Mouse (Mus musculus) limb, embryonic 14.5 days (tissue): ENCODE results near the gene Cox18. TPM values are rescaled to one million over a fixed set of nuclear protein-coding genes. Genes with fewer than 3 reads are reported as not detected.
"Not testable (repeated sequence)": the region's sequence is repeated elsewhere in the genome, so short reads cannot be mapped to it uniquely, and the experiment has no call there.

Experiments used
- ATAC-seq: fragments of 200-750 bp; cut with Nextera tagmentation; 2 replicates; pipeline ENCODE4 v1.8.0; 2017; ENCODE audit warnings: low read depth, moderate number of reproducible peaks, moderate TSS enrichment; ENCODE audit not compliant: low FRiP score
- DNase-seq: peaks from one replicate; pipeline ENCODE4 v3.0.0-alpha.2; 2015; ENCODE audit warnings: low spot score
- H3K27ac ChIP-seq: fragments of 300-500 bp; sonication (generic); replicated peaks from 2 replicates; pipeline ENCODE4 v1.5.1; 2014; ENCODE audit warnings: low read depth, mild to moderate bottlenecking, low read length, moderate library complexity, mixed read lengths
- H3K27me3 ChIP-seq: fragments of 300-500 bp; sonication (generic); 2 replicates; pipeline ENCODE4 v1.6.1; 2014; ENCODE audit warnings: low read length, mixed read lengths; ENCODE audit not compliant: control insufficient read depth, insufficient read depth
- H3K36me3 ChIP-seq: fragments of 300-500 bp; sonication (generic); 2 replicates; pipeline ENCODE4 v1.6.1; 2014; ENCODE audit warnings: mild to moderate bottlenecking, low read length, moderate library complexity, mixed read lengths; ENCODE audit not compliant: control insufficient read depth, insufficient read depth
- H3K4me1 ChIP-seq: fragments of 300-500 bp; sonication (generic); 2 replicates; pipeline ENCODE4 v1.6.1; 2014; ENCODE audit warnings: antibody characterized with exemption, low read length, mixed read lengths; ENCODE audit not compliant: control insufficient read depth, insufficient read depth
- H3K4me2 ChIP-seq: fragments of 300-500 bp; sonication (generic); replicated peaks from 2 replicates; pipeline ENCODE4 v1.6.1; 2014; ENCODE audit warnings: low read depth, mild to moderate bottlenecking, low read length, moderate library complexity; ENCODE audit not compliant: severe bottlenecking
- H3K4me3 ChIP-seq: fragments of 300-500 bp; sonication (generic); replicated peaks from 2 replicates; pipeline ENCODE4 v1.5.1; 2014; ENCODE audit warnings: low read length
- H3K9ac ChIP-seq: fragments of 300-500 bp; sonication (generic); 2 replicates; pipeline ENCODE4 v1.6.1; 2014; ENCODE audit warnings: mild to moderate bottlenecking, low read depth, low read length, moderate library complexity; ENCODE audit not compliant: severe bottlenecking
- H3K9me3 ChIP-seq: fragments of 300-500 bp; sonication (generic); 2 replicates; pipeline ENCODE4 v1.6.1; 2016; ENCODE audit warnings: low read length; ENCODE audit not compliant: control insufficient read depth
- POLR2A ChIP-seq: fragments of 200-500 bp; IDR thresholded peaks from 2 replicates; pipeline ENCODE4 v1.8.0; 2012; ENCODE audit warnings: inconsistent platforms, mild to moderate bottlenecking, moderate library complexity, borderline replicate concordance; ENCODE audit not compliant: insufficient read depth, insufficient read length; ENCODE audit errors: extremely low read depth
- WGBS: fragments of 180-500 bp; shearing (Covaris S2); extraction: QIAGEN DNeasy Blood & Tissue Kit; methylation state at CpG from one replicate; pipeline ENCODE4 v1.1.7; 2014; 5-methylcytosine and 5-hydroxymethylcytosine counted together
- polyA plus RNA-seq, 2 experiments: library from polyadenylated mRNA; depleted of rRNA in 1 of 2; stranded (reverse) in 1 of 2; unstranded in 1 of 2; fragments of >200 nt; fragmentation: Nextera tagmentation in 1 of 2; extraction: Ambion mirVana in 1 of 2; gene quantifications; 2 replicates each; pipeline versions ENCODE4 v1.2.1 to v1.2.3; 2012 to 2014

Gene Cox18
- 28.6 and 35.4 TPM in 2 replicates for polyA plus RNA-seq (2012; rRNA removed)
- 32.9 and 34.3 TPM in 2 replicates for polyA plus RNA-seq (2014; fragmentation: Nextera tagmentation; extraction: Ambion mirVana)

DNA sequence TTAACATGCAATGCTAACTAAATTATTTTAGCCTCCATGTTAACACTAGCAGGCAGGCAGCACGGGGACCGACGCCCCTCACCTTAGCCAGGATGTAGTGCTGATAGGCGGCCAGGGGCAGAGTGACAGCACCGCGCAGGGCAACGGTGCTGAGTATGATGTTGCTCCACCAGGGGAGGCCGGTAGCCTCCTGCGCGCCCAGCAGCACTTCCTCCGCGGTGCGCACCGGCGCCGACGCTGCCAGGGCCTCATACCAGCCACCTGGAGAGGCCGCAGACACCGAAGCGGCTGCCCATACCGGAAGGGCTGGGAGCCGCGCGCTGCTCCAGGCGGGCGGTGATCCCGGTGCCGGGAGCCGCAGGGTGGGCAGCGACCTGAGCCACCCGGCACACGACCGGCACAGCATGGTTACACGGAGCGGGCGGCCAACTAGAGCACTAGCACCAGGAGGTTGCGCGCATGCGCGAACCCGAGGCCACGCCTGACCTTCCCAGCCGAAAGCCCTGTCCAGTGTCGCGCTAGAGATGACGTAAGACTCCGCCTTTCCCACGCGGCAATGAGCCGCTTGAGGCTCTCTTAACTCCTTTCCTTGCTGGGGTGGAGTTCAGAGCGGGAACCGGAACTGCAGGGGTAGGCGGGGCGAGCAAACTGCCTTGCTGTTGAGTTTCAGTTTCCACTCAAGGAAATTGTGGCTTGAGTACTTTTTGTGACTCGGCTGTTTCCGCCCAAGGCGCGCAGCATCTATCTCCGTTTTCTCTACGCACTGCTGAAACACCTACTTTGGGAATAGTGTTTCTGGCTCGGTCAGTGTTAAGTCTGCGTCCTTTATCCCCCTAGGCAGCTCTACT is at the start of gene Cox18:
Cox18 (minus strand) TSS at position 468 of the 848 bp plus-strand sequence.
- H3K4me3 ChIP-seq: peak within 1 kb of the TSS; percentile 88
- H3K4me1 ChIP-seq: peaks cover 10% of the 10 kb centered on the region
- H3K4me2 ChIP-seq: peak within 1 kb of the TSS; percentile 66
- H3K9me3 ChIP-seq: no peaks in the 10 kb centered on the region
- WGBS: under 1% methylated on average over 56 of the region's 62 CpGs
- H3K27me3 ChIP-seq: no peaks in the 10 kb centered on the region
- H3K27ac ChIP-seq: peak within 1 kb of the TSS; percentile 85
- peak within 1 kb of the TSS; percentile 75 for H3K9ac ChIP-seq
- peak; percentile 100 for DNase-seq
- peak; percentile 98 for ATAC-seq
- peak; percentile 44; the same call in 1 of the 2 replicates for TF ChIP-seq POLR2A
- peaks cover 34% of the 10 kb centered on the region for H3K36me3 ChIP-seq

DNA sequence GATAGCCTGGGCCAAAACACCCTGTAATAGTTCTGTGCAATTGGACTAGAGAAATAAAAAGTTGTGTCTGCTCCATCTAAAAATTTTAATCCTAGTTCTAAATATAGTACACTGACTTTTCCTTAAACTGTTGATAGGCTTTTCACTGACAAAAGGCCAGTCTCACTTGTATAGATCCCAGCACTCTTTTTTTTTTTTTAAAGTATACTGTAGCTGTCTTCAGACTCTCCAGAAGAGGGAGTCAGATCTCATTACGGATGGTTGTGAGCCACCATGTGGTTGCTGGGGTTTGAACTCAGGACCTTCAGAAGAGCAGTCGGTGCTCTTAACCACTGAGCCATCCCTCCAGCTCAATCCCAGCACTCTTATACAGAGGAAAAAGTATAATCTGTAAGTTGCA is 38.4 kb upstream of the Cox18 start:
- not testable (repeated sequence) for H3K4me2 ChIP-seq, ATAC-seq, H3K9me3 ChIP-seq, H3K9ac ChIP-seq, H3K4me3 ChIP-seq, H3K4me1 ChIP-seq, DNase-seq, H3K27ac ChIP-seq, H3K27me3 ChIP-seq
- peaks cover 76% of the 10 kb centered on the region for H3K36me3 ChIP-seq
- 72% methylated on average over 2 of the region's 2 CpGs for WGBS

DNA sequence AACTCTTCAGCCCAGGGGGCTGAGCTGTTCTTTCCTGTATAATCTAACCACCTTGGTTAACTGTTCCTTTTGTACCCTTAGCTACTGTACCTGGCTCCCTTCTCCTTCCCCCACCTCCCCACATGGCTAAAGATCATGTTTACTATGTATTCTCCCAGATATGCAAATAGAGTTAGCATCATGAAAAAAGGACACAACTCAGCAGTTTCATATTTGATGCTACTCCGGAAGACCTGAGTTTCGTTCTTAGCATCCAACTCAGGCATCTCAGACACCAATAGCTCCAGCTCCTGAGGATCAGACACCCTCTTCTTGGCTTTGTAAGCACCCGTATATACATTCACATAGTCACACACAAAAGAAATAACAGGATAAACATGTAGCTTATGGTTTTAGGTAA is 33.2 kb upstream of the Cox18 start:
- no peak overlapping the region for H3K27ac ChIP-seq
- DNase-seq (no peak), ATAC-seq (no peak)
- H3K4me3 ChIP-seq: no peak overlapping the region
- H3K4me1 ChIP-seq: no peaks in the 10 kb centered on the region
- 94% methylated on average over 3 of the region's 3 CpGs for WGBS
- no peak overlapping the region for H3K9ac ChIP-seq
- peaks cover 85% of the 10 kb centered on the region for H3K36me3 ChIP-seq
- no peaks in the 10 kb centered on the region for H3K9me3 ChIP-seq
- no peaks in the 10 kb centered on the region for H3K27me3 ChIP-seq
- no peak overlapping the region for H3K4me2 ChIP-seq
- no peak for TF ChIP-seq POLR2A

DNA sequence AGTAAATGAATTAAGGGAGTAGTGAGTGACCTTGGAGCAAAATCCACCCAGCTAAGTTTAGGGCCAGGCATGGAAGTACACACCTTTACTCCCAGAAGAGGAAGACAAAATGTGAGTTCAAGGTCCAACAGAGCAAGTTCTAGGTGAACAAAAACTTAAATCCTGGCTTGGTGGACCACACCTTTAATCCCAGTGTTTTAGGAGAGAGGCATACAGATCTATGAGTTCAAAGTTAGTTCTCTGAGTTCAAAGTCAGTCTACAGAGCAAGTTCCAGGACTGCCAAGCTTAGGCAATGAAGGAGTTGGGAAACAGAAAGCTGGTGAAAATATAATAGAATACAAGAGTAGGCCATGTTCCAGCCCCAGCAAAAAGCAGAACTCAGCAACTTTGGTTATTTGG is 23.7 kb upstream of the Cox18 start:
- no peaks in the 10 kb centered on the region for H3K4me1 ChIP-seq
- H3K9me3 ChIP-seq: no peaks in the 10 kb centered on the region
- ATAC-seq: no peak
- no peak overlapping the region for H3K4me2 ChIP-seq
- H3K4me3 ChIP-seq: no peak overlapping the region
- no peak overlapping the region for H3K27ac ChIP-seq
- H3K9ac ChIP-seq: no peak overlapping the region
- peaks cover 83% of the 10 kb centered on the region for H3K36me3 ChIP-seq
- DNase-seq: no peak
- no peaks in the 10 kb centered on the region for H3K27me3 ChIP-seq
- TF ChIP-seq POLR2A: no peak

DNA sequence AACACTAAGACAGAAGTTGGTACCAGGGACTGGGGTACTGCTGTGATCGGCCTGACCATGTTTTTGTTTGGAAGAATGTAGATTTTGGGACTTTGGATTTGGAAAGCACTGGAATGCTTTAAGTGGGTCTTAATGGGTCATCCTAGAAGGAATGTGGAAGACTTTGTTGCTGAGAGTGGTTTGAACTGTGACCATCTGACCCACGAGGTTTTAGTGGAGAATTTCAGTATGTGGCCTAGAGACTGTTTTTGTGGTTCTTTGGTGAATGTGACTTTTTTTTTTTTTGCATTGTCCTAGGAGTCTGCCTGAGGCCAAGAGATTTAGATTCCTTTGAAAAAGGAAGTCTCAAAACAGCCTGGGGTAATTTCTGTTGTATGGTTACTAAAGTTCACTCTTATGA is 23.2 kb upstream of the Cox18 start:
- Histone ChIP-seq H3K36me3 (peaks cover 83% of the 10 kb centered on the region), H3K4me1 (no peaks in the 10 kb centered on the region), H3K9ac (no peak overlapping the region), H3K9me3 (no peaks in the 10 kb centered on the region), H3K4me2 (no peak overlapping the region), H3K27ac (no peak overlapping the region), H3K27me3 (no peaks in the 10 kb centered on the region), H3K4me3 (no peak overlapping the region)
- TF ChIP-seq POLR2A: no peak
- 83% methylated on average over 2 of the region's 2 CpGs for WGBS
- no peak for ATAC-seq
- no peak for DNase-seq
